Mouse (Mus musculus): Measurements from ENCODE around the gene Bex4.
"Not testable (repeated sequence)": the region's sequence is repeated elsewhere in the genome, so short reads cannot be mapped to it uniquely, and the experiment has no call there.

Gene Bex4

GRCm38 (mm10) chrX:136138827-136139639, at the start of gene Bex4:
TSS of gene Bex4 (plus strand) at chrX:136138996.
- DNase-seq (ENCODE audit: low read depth, low spot score), result not testable (repeated sequence)

- no peak for DNase-seq (ENCODE audit: low read depth, low spot score)
Observed at GRCm38 (mm10) chrX:136092497-136093279, 46.1 kb upstream of the Bex4 start.

- no peak for DNase-seq (ENCODE audit: low read depth, low spot score)
Observed at GRCm38 (mm10) chrX:136094421-136094820, 44.4 kb upstream of the Bex4 start.

- no peak for DNase-seq (ENCODE audit: low read depth, low spot score)
Observed at GRCm38 (mm10) chrX:136104046-136104723, 34.6 kb upstream of the Bex4 start.

- DNase-seq (ENCODE audit: low read depth, low spot score), result no peak
Observed at GRCm38 (mm10) chrX:136104724-136105088, 34.1 kb upstream of the Bex4 start.

- DNase-seq (ENCODE audit: low read depth, low spot score), result peak; percentile 38
Observed at GRCm38 (mm10) chrX:136107942-136108341, 30.9 kb upstream of the Bex4 start.

GRCm38 (mm10) chrX:136115015-136115414, 23.8 kb upstream of the Bex4 start:
- no peak for DNase-seq (ENCODE audit: low read depth, low spot score)

- peak; percentile 85 for DNase-seq (ENCODE audit: low read depth, low spot score)
Observed at GRCm38 (mm10) chrX:136115419-136115961, 23.3 kb upstream of the Bex4 start.

- peak; percentile 10 for DNase-seq (ENCODE audit: low read depth, low spot score)
Observed at GRCm38 (mm10) chrX:136127038-136127743, 11.6 kb upstream of the Bex4 start.

- DNase-seq (ENCODE audit: low read depth, low spot score), result peak; percentile 60
Observed at GRCm38 (mm10) chrX:136127744-136128064, 11.1 kb upstream of the Bex4 start.

- DNase-seq (ENCODE audit: low read depth, low spot score), result no peak
Observed at GRCm38 (mm10) chrX:136135559-136135958, 3.2 kb upstream of the Bex4 start.

- not testable (repeated sequence) for DNase-seq (ENCODE audit: low read depth, low spot score)
Observed at GRCm38 (mm10) chrX:136139640-136140004, 826 bp downstream of the Bex4 start.

GRCm38 (mm10) chrX:136141385-136141784, 2.6 kb downstream of the Bex4 start:
- DNase-seq (ENCODE audit: low read depth, low spot score), result no peak

- no peak for DNase-seq (ENCODE audit: low read depth, low spot score)
Observed at GRCm38 (mm10) chrX:136143711-136144110, 4.9 kb downstream of the Bex4 start.

GRCm38 (mm10) chrX:136144195-136144594, 5.4 kb downstream of the Bex4 start:
- DNase-seq (ENCODE audit: low read depth, low spot score), result no peak

- no peak for DNase-seq (ENCODE audit: low read depth, low spot score)
Observed at GRCm38 (mm10) chrX:136170625-136171024, 31.8 kb downstream of the Bex4 start.

GRCm38 (mm10) chrX:136171189-136172117, 32.7 kb downstream of the Bex4 start:
- peak; percentile 73 for DNase-seq (ENCODE audit: low read depth, low spot score)

- peak; percentile 88 for DNase-seq (ENCODE audit: low read depth, low spot score)
Observed at GRCm38 (mm10) chrX:136172118-136172551, 33.3 kb downstream of the Bex4 start, which contains the start of gene Tceal8. TSS of gene Tceal8 (minus strand) at chrX:136172342.

- peak; percentile 1 for DNase-seq (ENCODE audit: low read depth, low spot score)
Observed at GRCm38 (mm10) chrX:136172786-136173185, 34.0 kb downstream of the Bex4 start.

- peak; percentile 1 for DNase-seq (ENCODE audit: low read depth, low spot score)
Observed at GRCm38 (mm10) chrX:136180897-136181553, 42.2 kb downstream of the Bex4 start.

Data from forelimb bud, embryonic 11.5 days (tissue).